Mouse (Mus musculus) embryo, embryonic 11 days (tissue): Measurements from ENCODE around the gene Enox1.

Experiments
- DNase-seq: peaks from one replicate; pipeline ENCODE4 v3.0.0-alpha.2; 2015

Gene Enox1

GRCm38 (mm10) chr14:77464782-77465181 lies 308.2 kb downstream of the Enox1 start:
- DNase-seq, result no peak

- no peak for DNase-seq
These were observed 314.0 kb downstream of the Enox1 start for GRCm38 (mm10) chr14:77470577-77470976.

- DNase-seq, result no peak
These were observed 316.9 kb downstream of the Enox1 start for GRCm38 (mm10) chr14:77473501-77473900.

GRCm38 (mm10) chr14:77474026-77474425 lies 317.5 kb downstream of the Enox1 start:
- no peak for DNase-seq

- DNase-seq, result peak; percentile 25
These were observed 318.7 kb downstream of the Enox1 start for GRCm38 (mm10) chr14:77475134-77475820.

- no peak for DNase-seq
These were observed 321.1 kb downstream of the Enox1 start for GRCm38 (mm10) chr14:77477704-77478103.

- no peak for DNase-seq
These were observed 321.6 kb downstream of the Enox1 start for GRCm38 (mm10) chr14:77478210-77478609.

GRCm38 (mm10) chr14:77478692-77479091 lies 322.1 kb downstream of the Enox1 start:
- DNase-seq, result no peak

- DNase-seq, result no peak
These were observed 326.5 kb downstream of the Enox1 start for GRCm38 (mm10) chr14:77483076-77483475.

- no peak for DNase-seq
These were observed 328.4 kb downstream of the Enox1 start for GRCm38 (mm10) chr14:77484951-77485447.

- no peak for DNase-seq
These were observed 334.1 kb downstream of the Enox1 start for GRCm38 (mm10) chr14:77490699-77491098.

GRCm38 (mm10) chr14:77491731-77492130 lies 335.2 kb downstream of the Enox1 start:
- no peak for DNase-seq

- no peak for DNase-seq
These were observed 343.5 kb downstream of the Enox1 start for GRCm38 (mm10) chr14:77499996-77500581.

- no peak for DNase-seq
These were observed 348.0 kb downstream of the Enox1 start for GRCm38 (mm10) chr14:77504458-77505135.

- DNase-seq, result no peak
These were observed 349.8 kb downstream of the Enox1 start for GRCm38 (mm10) chr14:77506341-77506740.

- no peak for DNase-seq
These were observed 351.5 kb downstream of the Enox1 start for GRCm38 (mm10) chr14:77508036-77508435.

- no peak for DNase-seq
These were observed 352.5 kb downstream of the Enox1 start for GRCm38 (mm10) chr14:77509042-77509441.

GRCm38 (mm10) chr14:77509924-77510323 lies 353.4 kb downstream of the Enox1 start:
- no peak for DNase-seq

GRCm38 (mm10) chr14:77511137-77511870 lies 354.7 kb downstream of the Enox1 start:
- no peak for DNase-seq

- DNase-seq, result no peak
These were observed 361.5 kb downstream of the Enox1 start for GRCm38 (mm10) chr14:77518017-77518416.

GRCm38 (mm10) chr14:77518941-77519695 lies 362.6 kb downstream of the Enox1 start:
- DNase-seq, result no peak

GRCm38 (mm10) chr14:77519701-77520100 lies 363.1 kb downstream of the Enox1 start:
- no peak for DNase-seq
